Mouse (Mus musculus): ENCODE results near the gene Zfp385a. TPM values are rescaled to one million over a fixed set of nuclear protein-coding genes. Genes with fewer than 3 reads are reported as not detected.

Zfp385a gene
- polyA plus RNA-seq, 1 experiment from 2014 or later, result 9.1 TPM

DNA sequence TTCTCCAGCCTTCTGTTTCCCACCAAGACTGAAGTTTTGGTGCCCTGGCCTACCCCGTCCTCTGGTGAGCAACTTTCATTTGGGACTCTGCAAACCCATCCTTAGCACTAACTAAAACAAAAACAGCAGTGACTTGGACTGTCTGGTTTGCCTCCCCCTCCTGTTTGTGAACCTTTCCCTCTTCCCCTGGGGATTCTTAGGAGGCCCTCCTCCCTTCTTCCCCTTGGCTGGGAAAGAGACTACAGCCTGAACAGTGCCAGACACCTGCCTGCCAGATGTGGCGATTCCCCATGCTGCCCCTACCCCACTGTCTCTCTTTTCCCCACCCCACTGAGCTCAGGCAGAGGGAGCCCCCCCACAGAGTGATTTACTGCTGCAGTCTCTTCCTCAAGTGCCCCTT, 38.8 kb downstream of the Zfp385a start:
- Histone ChIP-seq H3K4me3 (ENCODE audit: control insufficient read depth in 1 of 2, insufficient read depth in 1 of 2, low read depth in 1 of 2, low read length in 2 of 2) (no peak overlapping the region), H3K4me2 (ENCODE audit: low read length) (no peak overlapping the region; the same call in 1 of the 2 replicates), H3K36me3 (ENCODE audit: control insufficient read depth, insufficient read depth, low read length) (peaks cover 30% of the 10 kb centered on the region), H3K27me3 (ENCODE audit: control insufficient read depth, insufficient read depth, low read length) (no peaks in the 10 kb centered on the region), H3K9me3 (ENCODE audit: control insufficient read depth, low read length) (no peaks in the 10 kb centered on the region), H3K27ac (replicated peaks in 1 of 2; ENCODE audit: control insufficient read depth in 1 of 2, insufficient read depth in 1 of 2, low read depth in 2 of 2, low read length in 2 of 2) (peak overlapping the region; percentile 1 to 26; a peak in 3 of 4 replicates), H3K4me1 (ENCODE audit: control insufficient read depth in 2 of 2, insufficient read depth in 2 of 2, low read length in 2 of 2) (peaks cover 40 to 57% of the 10 kb centered on the region in 2 experiments), H3K9ac (ENCODE audit: low read length) (peak overlapping the region; percentile 51)
- no peak for ATAC-seq (ENCODE audit: insufficient number of reproducible peaks, insufficient read depth, low FRiP score, low read depth)
- 42% methylated on average over 2 of the region's 2 CpGs for WGBS

DNA sequence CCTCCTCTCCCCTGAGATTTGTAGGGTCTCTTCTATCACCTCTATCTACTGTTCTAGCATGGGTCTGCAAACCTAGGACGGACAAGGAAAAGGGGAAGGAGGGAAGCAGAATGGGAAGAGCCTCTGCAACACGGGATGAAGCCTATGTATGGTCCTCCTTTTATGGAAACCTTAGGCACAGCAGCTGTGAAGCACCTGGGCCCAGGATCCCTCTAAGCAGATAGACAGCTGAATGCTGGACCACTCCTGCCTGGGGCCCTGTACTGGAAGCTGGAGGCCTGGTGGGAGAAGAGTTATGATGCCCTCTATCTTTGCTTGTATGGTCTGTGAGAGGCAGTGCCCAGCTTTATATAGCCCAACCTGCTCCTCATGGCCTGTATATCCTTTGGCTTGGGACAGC, 39.3 kb downstream of the Zfp385a start:
- Histone ChIP-seq H3K27ac (replicated peaks in 1 of 2; ENCODE audit: control insufficient read depth in 1 of 2, insufficient read depth in 1 of 2, low read depth in 2 of 2, low read length in 2 of 2) (peak overlapping the region; percentile 1 to 26), H3K9ac (ENCODE audit: low read length) (peak overlapping the region; percentile 51), H3K4me3 (ENCODE audit: control insufficient read depth in 1 of 2, insufficient read depth in 1 of 2, low read depth in 1 of 2, low read length in 2 of 2) (peak overlapping the region in 1 of 2 experiments; percentile 23; a peak in 1 of 4 replicates), H3K4me1 (ENCODE audit: control insufficient read depth in 2 of 2, insufficient read depth in 2 of 2, low read length in 2 of 2) (peaks cover 38 to 52% of the 10 kb centered on the region in 2 experiments), H3K4me2 (ENCODE audit: low read length) (peak overlapping the region; percentile 63), H3K9me3 (ENCODE audit: control insufficient read depth, low read length) (no peaks in the 10 kb centered on the region), H3K27me3 (ENCODE audit: control insufficient read depth, insufficient read depth, low read length) (no peaks in the 10 kb centered on the region), H3K36me3 (ENCODE audit: control insufficient read depth, insufficient read depth, low read length) (peaks cover 30% of the 10 kb centered on the region)
- ATAC-seq (ENCODE audit: insufficient number of reproducible peaks, insufficient read depth, low FRiP score, low read depth), result no peak
- 17% methylated on average over 2 of the region's 2 CpGs for WGBS

DNA sequence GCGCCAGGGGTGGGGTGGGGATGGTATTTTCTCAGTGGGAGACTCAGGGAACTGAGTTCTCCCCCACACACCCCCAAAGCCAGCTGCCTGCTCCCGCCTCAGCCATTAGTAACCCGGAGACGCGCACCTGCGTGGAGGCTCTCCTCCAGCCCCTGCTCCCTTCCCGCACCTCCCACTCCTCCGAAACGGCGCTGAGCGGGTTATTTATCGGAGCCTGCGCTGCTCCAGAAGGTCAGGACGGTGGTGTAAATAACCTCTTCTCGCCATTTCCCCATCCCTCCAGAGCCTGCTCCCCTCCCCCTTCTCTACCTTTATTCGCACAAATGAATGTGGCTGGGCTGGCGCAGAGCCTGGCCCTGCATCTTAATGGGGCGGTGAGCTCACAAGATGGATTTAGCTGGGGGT, 39.8 kb downstream of the Zfp385a start:
- H3K4me3 ChIP-seq (ENCODE audit: control insufficient read depth in 1 of 2, insufficient read depth in 1 of 2, low read depth in 1 of 2, low read length in 2 of 2), result peak overlapping the region; percentile 23 to 25; a peak in 3 of 4 replicates
- H3K36me3 ChIP-seq (ENCODE audit: control insufficient read depth, insufficient read depth, low read length), result peaks cover 34% of the 10 kb centered on the region
- H3K4me2 ChIP-seq (ENCODE audit: low read length), result peak overlapping the region; percentile 63
- peaks cover 38 to 52% of the 10 kb centered on the region in 2 experiments for H3K4me1 ChIP-seq (ENCODE audit: control insufficient read depth in 2 of 2, insufficient read depth in 2 of 2, low read length in 2 of 2)
- no peak for ATAC-seq (ENCODE audit: insufficient number of reproducible peaks, insufficient read depth, low FRiP score, low read depth)
- H3K27ac ChIP-seq (replicated peaks in 1 of 2; ENCODE audit: control insufficient read depth in 1 of 2, insufficient read depth in 1 of 2, low read depth in 2 of 2, low read length in 2 of 2), result peak overlapping the region in 1 of 2 experiments; percentile 26; a peak in 2 of 4 replicates
- H3K27me3 ChIP-seq (ENCODE audit: control insufficient read depth, insufficient read depth, low read length), result no peaks in the 10 kb centered on the region
- WGBS, result 13% methylated on average over 18 of the region's 18 CpGs
- no peaks in the 10 kb centered on the region for H3K9me3 ChIP-seq (ENCODE audit: control insufficient read depth, low read length)
- H3K9ac ChIP-seq (ENCODE audit: low read length), result peak overlapping the region; percentile 51; the same call in 1 of the 2 replicates

DNA sequence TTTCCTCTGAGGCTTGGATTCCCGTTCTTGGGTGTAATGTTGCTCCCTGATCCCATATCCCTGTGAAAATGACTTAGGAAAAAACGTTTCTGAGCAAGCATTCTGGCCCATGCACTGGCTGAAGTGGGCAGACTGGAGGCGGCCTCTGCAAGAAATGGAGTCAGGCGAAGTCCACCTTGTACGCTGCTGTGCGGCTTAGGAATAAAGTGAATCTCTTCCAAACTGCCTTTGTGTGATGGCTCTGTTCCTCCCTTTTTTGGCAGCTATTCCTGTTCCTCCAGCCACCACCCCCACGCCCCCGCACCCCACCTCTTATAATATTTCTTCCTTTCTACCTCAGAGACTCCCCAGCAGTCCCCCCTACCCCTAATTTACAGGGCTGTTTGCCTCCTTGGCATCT, 40.2 kb downstream of the Zfp385a start:
- H3K4me2 ChIP-seq (ENCODE audit: low read length), result peak overlapping the region; percentile 63
- 57% methylated on average over 8 of the region's 8 CpGs for WGBS
- H3K9ac ChIP-seq (ENCODE audit: low read length), result peak overlapping the region; percentile 51; the same call in 1 of the 2 replicates
- no peak overlapping the region for H3K4me3 ChIP-seq (ENCODE audit: control insufficient read depth in 1 of 2, insufficient read depth in 1 of 2, low read depth in 1 of 2, low read length in 2 of 2)
- H3K4me1 ChIP-seq (ENCODE audit: control insufficient read depth in 2 of 2, insufficient read depth in 2 of 2, low read length in 2 of 2), result peaks cover 38 to 52% of the 10 kb centered on the region in 2 experiments
- H3K36me3 ChIP-seq (ENCODE audit: control insufficient read depth, insufficient read depth, low read length), result peaks cover 37% of the 10 kb centered on the region
- no peak overlapping the region for H3K27ac ChIP-seq (replicated peaks in 1 of 2; ENCODE audit: control insufficient read depth in 1 of 2, insufficient read depth in 1 of 2, low read depth in 2 of 2, low read length in 2 of 2)
- no peak for ATAC-seq (ENCODE audit: insufficient number of reproducible peaks, insufficient read depth, low FRiP score, low read depth)
- no peaks in the 10 kb centered on the region for H3K27me3 ChIP-seq (ENCODE audit: control insufficient read depth, insufficient read depth, low read length)
- no peaks in the 10 kb centered on the region for H3K9me3 ChIP-seq (ENCODE audit: control insufficient read depth, low read length)

DNA sequence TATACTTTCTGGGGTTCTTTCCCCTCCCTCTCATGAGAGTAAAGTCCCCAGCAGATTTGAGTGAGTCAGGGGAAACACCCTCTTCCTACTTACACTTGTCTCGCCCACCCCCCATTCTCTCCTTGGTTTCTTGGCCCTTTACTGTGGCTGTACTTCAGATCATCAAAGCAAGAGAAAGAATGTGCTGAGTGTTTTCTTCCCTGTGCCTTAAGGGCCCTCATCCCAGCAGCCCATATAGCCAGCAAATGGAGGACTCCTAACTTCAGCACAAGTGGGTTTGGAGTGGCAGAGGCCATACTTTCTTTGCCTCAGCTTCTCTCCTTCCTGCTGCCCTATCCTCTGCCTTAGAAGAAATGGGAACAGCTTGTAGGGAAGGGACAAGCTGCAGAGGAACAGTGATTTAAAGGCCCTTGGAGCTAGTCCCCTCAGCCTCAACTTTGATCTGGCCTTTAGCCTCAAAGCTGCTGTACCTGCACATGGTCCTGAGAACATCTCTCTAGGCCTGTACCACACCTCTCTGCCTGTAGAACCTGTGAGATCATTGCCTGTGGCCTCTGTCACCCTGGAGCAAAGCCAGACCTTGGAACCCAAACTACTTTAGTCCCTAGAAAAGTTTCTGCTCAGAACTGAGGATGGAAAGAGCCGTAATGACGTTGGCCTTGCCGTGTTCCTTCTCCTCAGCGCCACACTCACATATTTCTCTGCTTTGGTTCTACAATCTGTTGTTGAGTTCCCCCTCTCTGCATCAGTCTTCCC, 40.9 kb downstream of the Zfp385a start:
- no peak for ATAC-seq (ENCODE audit: insufficient number of reproducible peaks, insufficient read depth, low FRiP score, low read depth)
- no peak overlapping the region for H3K4me3 ChIP-seq (ENCODE audit: control insufficient read depth in 1 of 2, insufficient read depth in 1 of 2, low read depth in 1 of 2, low read length in 2 of 2)
- H3K4me2 ChIP-seq (ENCODE audit: low read length), result no peak overlapping the region
- no peaks in the 10 kb centered on the region for H3K27me3 ChIP-seq (ENCODE audit: control insufficient read depth, insufficient read depth, low read length)
- H3K27ac ChIP-seq (replicated peaks in 1 of 2; ENCODE audit: control insufficient read depth in 1 of 2, insufficient read depth in 1 of 2, low read depth in 2 of 2, low read length in 2 of 2), result no peak overlapping the region
- peaks cover 31 to 47% of the 10 kb centered on the region in 2 experiments for H3K4me1 ChIP-seq (ENCODE audit: control insufficient read depth in 2 of 2, insufficient read depth in 2 of 2, low read length in 2 of 2)
- H3K9ac ChIP-seq (ENCODE audit: low read length), result no peak overlapping the region
- H3K36me3 ChIP-seq (ENCODE audit: control insufficient read depth, insufficient read depth, low read length), result peaks cover 39% of the 10 kb centered on the region
- WGBS, result 73% methylated on average over 5 of the region's 5 CpGs
- no peaks in the 10 kb centered on the region for H3K9me3 ChIP-seq (ENCODE audit: control insufficient read depth, low read length)

DNA sequence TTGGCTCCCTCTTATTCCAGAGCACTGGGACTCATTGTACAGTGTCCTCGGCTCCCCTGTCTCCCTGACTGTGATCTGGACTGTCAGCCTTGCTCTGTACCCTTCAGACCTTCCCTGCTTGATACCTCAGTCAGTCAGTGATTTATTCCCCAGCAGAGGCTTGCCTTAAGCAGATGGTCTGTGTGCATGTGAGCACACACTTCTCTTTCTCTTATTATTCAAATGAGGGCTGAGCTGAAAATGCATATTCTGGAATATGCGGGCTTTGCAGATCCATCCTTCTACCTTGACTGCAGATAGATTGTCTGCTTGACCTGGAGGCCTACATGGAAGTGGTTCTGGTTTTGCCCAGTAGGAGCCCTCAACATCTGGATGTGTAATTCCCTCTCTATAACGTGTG, 41.9 kb downstream of the Zfp385a start:
- Histone ChIP-seq H3K27ac (replicated peaks in 1 of 2; ENCODE audit: control insufficient read depth in 1 of 2, insufficient read depth in 1 of 2, low read depth in 2 of 2, low read length in 2 of 2) (no peak overlapping the region), H3K9ac (ENCODE audit: low read length) (no peak overlapping the region), H3K4me2 (ENCODE audit: low read length) (no peak overlapping the region), H3K9me3 (ENCODE audit: control insufficient read depth, low read length) (no peaks in the 10 kb centered on the region), H3K36me3 (ENCODE audit: control insufficient read depth, insufficient read depth, low read length) (peaks cover 49% of the 10 kb centered on the region), H3K4me1 (ENCODE audit: control insufficient read depth in 2 of 2, insufficient read depth in 2 of 2, low read length in 2 of 2) (peaks cover 26 to 37% of the 10 kb centered on the region in 2 experiments), H3K4me3 (ENCODE audit: control insufficient read depth in 1 of 2, insufficient read depth in 1 of 2, low read depth in 1 of 2, low read length in 2 of 2) (no peak overlapping the region), H3K27me3 (ENCODE audit: control insufficient read depth, insufficient read depth, low read length) (no peaks in the 10 kb centered on the region)
- no peak for ATAC-seq (ENCODE audit: insufficient number of reproducible peaks, insufficient read depth, low FRiP score, low read depth)
- WGBS, result 86% methylated on average over 3 of the region's 3 CpGs

DNA sequence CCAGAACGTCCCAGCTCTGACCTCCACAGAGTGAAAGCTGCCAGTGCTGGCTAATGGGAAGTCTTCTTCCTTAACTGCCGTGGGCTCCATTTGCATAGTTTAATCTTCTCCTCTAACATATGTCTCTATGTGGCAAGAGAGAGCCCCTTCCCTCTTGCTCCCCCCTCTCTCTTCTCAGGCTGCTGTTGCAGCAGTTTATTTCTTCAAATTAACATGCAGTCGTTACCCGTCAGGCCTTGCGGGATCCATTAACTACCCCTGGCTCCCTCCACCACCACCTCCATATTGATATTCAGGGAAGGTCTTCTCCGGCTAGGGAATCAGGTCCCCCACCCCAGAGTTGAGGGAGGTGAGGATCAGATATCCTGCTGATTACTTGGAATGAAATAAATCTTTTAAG, 42.6 kb downstream of the Zfp385a start:
- no peak for ATAC-seq (ENCODE audit: insufficient number of reproducible peaks, insufficient read depth, low FRiP score, low read depth)
- Histone ChIP-seq H3K27ac (replicated peaks in 1 of 2; ENCODE audit: control insufficient read depth in 1 of 2, insufficient read depth in 1 of 2, low read depth in 2 of 2, low read length in 2 of 2) (no peak overlapping the region), H3K4me1 (ENCODE audit: control insufficient read depth in 2 of 2, insufficient read depth in 2 of 2, low read length in 2 of 2) (peaks cover 22 to 31% of the 10 kb centered on the region in 2 experiments), H3K27me3 (ENCODE audit: control insufficient read depth, insufficient read depth, low read length) (no peaks in the 10 kb centered on the region), H3K9me3 (ENCODE audit: control insufficient read depth, low read length) (no peaks in the 10 kb centered on the region), H3K4me3 (ENCODE audit: control insufficient read depth in 1 of 2, insufficient read depth in 1 of 2, low read depth in 1 of 2, low read length in 2 of 2) (no peak overlapping the region), H3K36me3 (ENCODE audit: control insufficient read depth, insufficient read depth, low read length) (peaks cover 56% of the 10 kb centered on the region), H3K9ac (ENCODE audit: low read length) (no peak overlapping the region), H3K4me2 (ENCODE audit: low read length) (no peak overlapping the region)
- 88% methylated on average over 6 of the region's 6 CpGs for WGBS

All from heart, embryonic 14.5 days (tissue).